Mouse (Mus musculus): ENCODE measurements around the gene Fam19a1.

DNA sequence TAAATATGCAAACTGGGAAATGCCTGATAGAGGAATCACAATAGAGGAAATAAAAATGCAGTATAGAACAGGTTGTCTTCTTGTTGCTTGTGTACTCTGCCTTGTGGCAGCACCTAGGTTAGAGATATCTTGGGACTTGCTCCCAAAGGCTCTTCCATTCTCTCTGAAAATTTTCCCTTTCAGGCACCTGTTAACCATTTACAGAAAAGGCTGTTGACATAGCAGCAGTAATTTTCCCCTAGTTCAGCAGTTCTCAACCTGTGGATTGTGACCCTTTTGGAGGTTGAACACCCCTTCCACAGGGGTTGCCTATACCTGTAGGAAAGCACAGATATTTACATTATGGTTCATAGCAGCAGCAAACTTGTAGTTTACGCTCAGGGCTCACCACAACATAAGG lies 30.4 kb downstream of the Fam19a1 start:
- TF ChIP-seq POLR2A (IDR thresholded peaks at IDR 0.05; ENCODE audit: low read depth, low read length): no peak
- TF ChIP-seq CTCF (IDR thresholded peaks at IDR 0.05; ENCODE audit: borderline replicate concordance, insufficient read depth, low read length): no peak

All from embryonic fibroblast, embryonic 13.5 days (primary cell).